Mouse (Mus musculus): ENCODE measurements at regions not wholly inside any gene's neighbourhood (a gene's known extent, or its start where the extent isn't known, plus 50 kb on each side); places are given as distances from the start of the nearest gene placed in this dataset.
A peak's percentile ranks its signal among the peaks of the same experiment; 100 is the strongest.

DNA sequence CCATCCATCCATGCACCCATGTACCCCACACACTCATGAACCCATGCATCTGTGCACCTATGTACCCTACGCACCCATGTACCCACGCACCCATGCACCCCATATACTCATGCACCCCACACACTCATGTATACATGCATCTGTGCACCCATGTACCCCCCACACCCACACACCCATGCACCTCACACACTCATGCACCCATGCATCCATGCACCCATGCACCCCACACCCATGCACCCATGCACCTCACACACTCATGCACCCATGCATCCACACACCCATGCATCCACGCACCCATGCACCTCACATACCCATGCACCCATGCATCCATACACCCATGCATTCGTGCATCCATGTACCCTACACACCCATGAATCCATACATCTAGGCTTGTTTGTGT lies 63.6 kb downstream of the 4930564D02Rik start:
- intact Hi-C loops (cut with DNase I): no loop called here
- no peak for DNase-seq (ENCODE audit: extremely low spot score in 1 of 2, low spot score in 2 of 2)
- no peak overlapping the region for H3K27ac ChIP-seq
- no peak for TF ChIP-seq CTCF (IDR thresholded peaks at IDR 0.05)
- no peak overlapping the region for H3K4me3 ChIP-seq

DNA sequence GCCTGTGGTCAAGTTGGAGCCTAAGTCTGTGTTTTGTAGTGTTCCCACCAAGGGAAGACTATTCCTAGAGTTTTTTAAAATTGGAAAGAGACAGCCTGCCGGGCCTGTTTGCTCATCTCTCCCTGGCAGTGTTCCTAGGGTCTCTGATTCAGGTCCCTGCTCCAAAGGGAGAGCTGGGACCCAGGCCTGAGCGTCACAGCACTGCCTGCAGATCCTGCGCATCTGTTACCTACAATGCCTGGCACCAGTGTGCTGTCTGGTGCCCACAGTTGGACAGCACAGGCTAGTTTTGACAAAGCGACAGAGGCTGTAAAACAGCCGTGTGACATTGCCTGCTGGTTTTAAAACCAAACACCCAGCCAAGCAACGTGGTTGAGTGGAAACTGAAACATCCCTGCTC lies 64.4 kb downstream of the 4930564D02Rik start:
- TF ChIP-seq CTCF (IDR thresholded peaks at IDR 0.05): no peak
- no peak for DNase-seq (ENCODE audit: extremely low spot score in 1 of 2, low spot score in 2 of 2)
- Histone ChIP-seq H3K4me3 (no peak overlapping the region), H3K27ac (no peak overlapping the region)
- intact Hi-C loops (cut with DNase I): no loop called here

DNA sequence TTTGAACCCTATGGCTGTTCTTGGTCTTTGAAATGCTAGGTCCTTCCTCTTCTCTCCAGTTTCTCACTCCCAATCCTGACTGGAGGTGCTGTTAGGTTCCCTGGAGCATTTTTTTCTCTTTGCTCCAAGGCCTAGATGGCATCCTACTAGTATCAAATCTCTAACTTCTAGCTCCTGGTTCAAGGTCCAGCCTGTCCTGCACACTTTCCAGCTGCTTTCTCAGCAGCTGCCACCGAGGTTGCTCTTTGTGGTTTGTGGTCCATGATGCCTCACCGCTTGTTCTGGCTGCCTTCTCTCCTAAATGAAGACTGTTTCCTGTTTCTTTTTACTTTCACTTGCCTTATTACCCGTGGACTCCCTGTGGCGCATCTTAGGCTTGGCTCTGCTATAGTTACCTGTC lies 66.4 kb downstream of the 4930564D02Rik start:
- intact Hi-C loops (cut with DNase I): no loop called here
- TF ChIP-seq CTCF (IDR thresholded peaks at IDR 0.05): no peak
- Histone ChIP-seq H3K4me3 (no peak overlapping the region), H3K27ac (no peak overlapping the region)
- DNase-seq (ENCODE audit: extremely low spot score in 1 of 2, low spot score in 2 of 2): no peak

- H3K4me3 ChIP-seq: no peak overlapping the region
- intact Hi-C loops (cut with DNase I): no loop called here
- H3K27ac ChIP-seq: no peak overlapping the region
- no peak for DNase-seq (ENCODE audit: extremely low spot score in 1 of 2, low spot score in 2 of 2)
- TF ChIP-seq CTCF (IDR thresholded peaks at IDR 0.05): no peak
Observed at GRCm38 (mm10) chr3:105141170-105141971, 74.7 kb downstream of the 4930564D02Rik start.

- no peak for TF ChIP-seq CTCF (IDR thresholded peaks at IDR 0.05)
- H3K4me3 ChIP-seq: no peak overlapping the region
- intact Hi-C loops (cut with DNase I): no loop called here
- H3K27ac ChIP-seq: no peak overlapping the region
- no peak for DNase-seq (ENCODE audit: extremely low spot score in 1 of 2, low spot score in 2 of 2)
Observed at GRCm38 (mm10) chr3:105142631-105143030, 76.0 kb downstream of the 4930564D02Rik start.

DNA sequence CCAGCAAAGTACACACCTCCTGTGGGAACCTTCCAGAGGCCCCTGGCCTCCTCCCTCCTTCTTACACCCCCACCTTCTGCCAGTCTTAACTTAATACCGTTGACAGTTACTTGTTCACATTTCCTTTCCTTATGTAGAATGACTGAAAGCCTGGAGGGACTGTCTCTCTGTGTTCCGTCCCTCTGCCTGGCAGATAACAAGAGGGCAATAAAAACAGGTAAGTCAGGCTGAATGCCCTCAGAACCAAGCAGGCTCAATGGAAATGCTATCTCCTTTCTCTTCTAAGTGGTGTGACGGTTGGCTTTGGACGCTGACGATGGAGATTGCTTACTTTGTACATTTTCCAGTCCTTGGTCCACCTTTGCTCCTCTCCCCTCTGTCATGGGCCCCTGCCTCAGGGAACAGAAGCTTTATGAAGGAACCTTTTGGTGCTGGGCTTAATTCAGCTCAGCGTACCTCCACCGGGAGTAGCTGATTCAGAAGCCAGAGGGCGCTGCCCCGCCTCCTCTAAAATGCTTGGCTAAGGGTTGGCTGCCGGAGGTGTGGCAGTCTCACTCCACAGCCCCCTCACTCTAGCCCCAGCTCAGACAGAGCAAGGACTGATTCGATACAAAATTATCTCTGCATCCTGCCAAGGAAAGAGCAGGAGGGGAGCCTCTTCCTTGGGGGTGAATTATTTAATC lies 85.0 kb downstream of the 4930564D02Rik start:
- TF ChIP-seq CTCF (IDR thresholded peaks at IDR 0.05): peak; percentile 69
- intact Hi-C loops (cut with DNase I): no loop called here
- DNase-seq (ENCODE audit: extremely low spot score in 1 of 2, low spot score in 2 of 2): peak; percentile 45 to 58
- H3K4me3 ChIP-seq: no peak overlapping the region
- H3K27ac ChIP-seq: no peak overlapping the region

DNA sequence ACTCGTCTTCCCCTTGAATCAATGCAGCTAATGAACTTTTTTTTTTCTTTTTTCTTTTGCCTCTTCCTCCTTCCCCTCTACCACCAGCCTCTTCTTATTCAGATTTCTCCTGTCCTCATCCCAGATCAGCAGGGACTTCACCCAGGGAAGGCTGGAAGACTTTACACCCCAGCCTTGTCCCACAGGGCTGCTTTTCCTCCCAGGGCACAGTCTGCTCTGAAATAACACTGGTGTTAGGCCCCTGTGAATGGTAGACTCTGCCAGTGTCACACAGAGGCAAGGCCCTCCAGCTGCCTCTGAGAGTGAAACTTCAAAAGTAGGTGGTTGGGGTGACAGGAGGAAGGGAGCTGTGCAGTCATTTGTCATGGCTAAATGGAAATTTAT lies 85.5 kb downstream of the 4930564D02Rik start:
- DNase-seq (ENCODE audit: extremely low spot score in 1 of 2, low spot score in 2 of 2): no peak
- Histone ChIP-seq H3K4me3 (no peak overlapping the region), H3K27ac (no peak overlapping the region)
- intact Hi-C loops (cut with DNase I): no loop called here
- TF ChIP-seq CTCF (IDR thresholded peaks at IDR 0.05): no peak

GRCm38 (mm10) chr3:105158376-105158775 lies 91.7 kb downstream of the 4930564D02Rik start:
- no peak for DNase-seq (ENCODE audit: extremely low spot score in 1 of 2, low spot score in 2 of 2)
- Histone ChIP-seq H3K4me3 (no peak overlapping the region), H3K27ac (no peak overlapping the region)
- no peak for TF ChIP-seq CTCF (IDR thresholded peaks at IDR 0.05)
- intact Hi-C loops (cut with DNase I): no loop called here

GRCm38 (mm10) chr3:105165355-105165754 lies 98.7 kb downstream of the 4930564D02Rik start:
- Histone ChIP-seq H3K4me3 (no peak overlapping the region), H3K27ac (no peak overlapping the region)
- peak; percentile 70 for TF ChIP-seq CTCF (IDR thresholded peaks at IDR 0.05)
- peak; percentile 57 to 63 for DNase-seq (ENCODE audit: extremely low spot score in 1 of 2, low spot score in 2 of 2)
- intact Hi-C loops (cut with DNase I): loop anchor here (1.0 kb wide), 1 partner anchor 87 kb away; no protein-coding TSS in a partner anchor

DNA sequence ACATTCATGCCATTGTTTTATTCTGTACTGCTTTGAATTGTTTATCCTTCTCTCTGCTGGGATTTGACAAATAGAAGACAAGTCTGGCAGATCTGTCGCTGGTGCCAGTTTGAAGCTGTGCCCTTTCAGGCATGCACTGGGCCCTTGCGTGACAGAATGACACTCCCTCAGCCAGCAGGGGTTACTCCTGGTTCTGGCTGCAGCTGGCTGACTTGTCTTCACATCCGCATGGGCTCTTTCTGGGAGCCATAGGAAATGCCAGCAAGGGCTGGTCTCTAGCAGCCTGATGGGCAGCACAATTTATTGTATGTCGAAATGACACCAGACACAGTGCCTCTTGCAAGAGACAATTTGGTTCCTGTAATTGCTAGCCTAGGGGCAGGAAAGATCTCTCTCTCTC lies 102.5 kb downstream of the 4930564D02Rik start:
- no peak overlapping the region for H3K27ac ChIP-seq
- no peak for TF ChIP-seq CTCF (IDR thresholded peaks at IDR 0.05)
- DNase-seq (ENCODE audit: extremely low spot score in 1 of 2, low spot score in 2 of 2): no peak
- intact Hi-C loops (cut with DNase I): no loop called here
- H3K4me3 ChIP-seq: no peak overlapping the region

DNA sequence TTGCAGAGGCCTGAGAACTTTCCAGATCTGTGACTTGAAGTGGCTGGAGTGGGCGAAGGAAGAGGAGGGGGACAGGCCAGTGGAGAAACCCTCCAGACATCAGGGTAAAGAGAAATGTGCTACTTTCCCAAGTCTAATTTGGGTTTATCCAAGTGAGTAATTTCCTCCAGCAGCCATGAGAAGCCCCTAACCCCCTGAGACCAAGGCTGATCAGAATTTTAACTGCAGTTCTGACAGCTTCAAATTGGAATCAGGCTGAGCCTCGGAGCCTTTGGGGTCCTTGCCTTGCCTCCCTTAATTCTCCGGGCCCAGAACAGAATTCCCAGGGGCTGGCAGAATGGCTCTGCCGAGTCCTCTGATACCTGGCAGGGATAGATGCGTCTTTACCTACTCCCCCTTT lies 104.9 kb downstream of the 4930564D02Rik start:
- Histone ChIP-seq H3K27ac (no peak overlapping the region), H3K4me3 (no peak overlapping the region)
- no peak for TF ChIP-seq CTCF (IDR thresholded peaks at IDR 0.05)
- DNase-seq (ENCODE audit: extremely low spot score in 1 of 2, low spot score in 2 of 2): no peak
- intact Hi-C loops (cut with DNase I): no loop called here

GRCm38 (mm10) chr3:105172054-105172453 lies 105.4 kb downstream of the 4930564D02Rik start:
- H3K4me3 ChIP-seq: no peak overlapping the region
- no peak overlapping the region for H3K27ac ChIP-seq
- no peak for TF ChIP-seq CTCF (IDR thresholded peaks at IDR 0.05)
- intact Hi-C loops (cut with DNase I): no loop called here
- no peak for DNase-seq (ENCODE audit: extremely low spot score in 1 of 2, low spot score in 2 of 2)

DNA sequence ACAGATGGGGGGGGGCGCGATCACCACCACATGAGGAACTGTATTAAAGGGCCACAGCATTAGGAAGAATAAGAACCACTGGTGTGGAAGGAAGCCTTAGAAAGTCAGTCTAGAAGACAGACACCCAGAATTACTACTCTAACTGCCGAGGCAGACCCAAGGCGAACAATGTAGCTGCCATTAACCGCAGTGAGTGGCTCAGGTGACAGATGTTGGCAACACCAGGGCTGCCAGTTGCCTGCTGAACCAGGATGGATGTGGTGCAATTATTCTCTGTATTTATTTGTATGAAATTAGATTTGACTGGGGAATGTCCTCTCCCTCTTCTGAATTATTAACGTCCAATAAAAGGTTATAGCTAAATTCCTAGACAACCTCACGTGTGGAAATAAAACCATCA lies 124.7 kb downstream of the 4930564D02Rik start:
- intact Hi-C loops (cut with DNase I): no loop called here
- TF ChIP-seq CTCF (IDR thresholded peaks at IDR 0.05): no peak

More for the DNA sequence above, 124.7 kb downstream of the 4930564D02Rik start:
- no peak overlapping the region for H3K4me3 ChIP-seq
- no peak overlapping the region for H3K27ac ChIP-seq
- DNase-seq (ENCODE audit: extremely low spot score in 1 of 2, low spot score in 2 of 2): no peak

All from left cerebral cortex, adult 2 months (tissue).